Mouse (Mus musculus) T-cell, adult 2 months (primary cell): Measurements from ENCODE around the gene Nol9.

Source experiments
- DNase-seq: peaks from one replicate; pipeline ENCODE4 v3.0.0; 2022; ENCODE audit warnings: low spot score

Gene Nol9

GRCm38 (mm10) chr4:152062390-152063110 is 23.4 kb downstream of the Nol9 start:
- no peak for DNase-seq

DNA sequence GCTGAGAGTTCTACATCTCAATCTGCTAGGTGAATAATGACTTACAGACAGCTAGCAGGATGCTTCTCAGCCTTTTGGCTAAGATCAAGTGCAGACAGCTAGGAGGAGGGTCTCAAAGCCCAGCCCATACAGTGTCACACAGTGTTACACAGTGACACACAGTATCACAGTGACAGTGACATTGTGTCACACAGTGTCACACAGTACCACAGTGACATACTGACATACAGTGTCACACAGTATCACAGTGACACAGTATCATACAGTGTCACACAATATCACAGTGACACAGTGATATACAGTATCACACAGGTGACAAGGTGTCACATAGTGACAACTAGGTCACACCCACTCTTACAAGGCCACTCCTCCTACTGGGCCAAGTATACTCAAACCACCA is 28.2 kb downstream of the Nol9 start:
- DNase-seq = no peak

GRCm38 (mm10) chr4:152068166-152068724 is 29.1 kb downstream of the Nol9 start:
- no peak for DNase-seq

DNA sequence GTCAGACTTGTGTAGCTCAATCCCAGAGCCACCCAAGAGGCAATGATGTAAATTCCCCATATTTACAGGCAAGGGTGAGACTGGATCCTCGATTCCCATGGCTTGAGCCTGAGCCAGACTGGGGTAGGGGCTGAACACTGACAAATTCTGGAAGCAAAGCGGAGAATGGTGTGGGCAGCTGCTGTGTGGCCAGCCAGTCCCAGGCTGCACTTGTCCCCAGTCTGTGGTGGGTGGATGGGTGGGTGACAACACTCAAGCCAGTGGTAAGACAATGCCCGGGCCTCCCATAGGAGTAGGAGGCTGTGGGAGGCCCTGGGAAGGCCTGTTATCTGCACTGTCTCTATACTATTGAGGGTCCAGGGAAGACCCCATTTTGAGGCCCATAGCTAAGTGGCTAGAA is 30.1 kb downstream of the Nol9 start:
- DNase-seq = no peak

DNA sequence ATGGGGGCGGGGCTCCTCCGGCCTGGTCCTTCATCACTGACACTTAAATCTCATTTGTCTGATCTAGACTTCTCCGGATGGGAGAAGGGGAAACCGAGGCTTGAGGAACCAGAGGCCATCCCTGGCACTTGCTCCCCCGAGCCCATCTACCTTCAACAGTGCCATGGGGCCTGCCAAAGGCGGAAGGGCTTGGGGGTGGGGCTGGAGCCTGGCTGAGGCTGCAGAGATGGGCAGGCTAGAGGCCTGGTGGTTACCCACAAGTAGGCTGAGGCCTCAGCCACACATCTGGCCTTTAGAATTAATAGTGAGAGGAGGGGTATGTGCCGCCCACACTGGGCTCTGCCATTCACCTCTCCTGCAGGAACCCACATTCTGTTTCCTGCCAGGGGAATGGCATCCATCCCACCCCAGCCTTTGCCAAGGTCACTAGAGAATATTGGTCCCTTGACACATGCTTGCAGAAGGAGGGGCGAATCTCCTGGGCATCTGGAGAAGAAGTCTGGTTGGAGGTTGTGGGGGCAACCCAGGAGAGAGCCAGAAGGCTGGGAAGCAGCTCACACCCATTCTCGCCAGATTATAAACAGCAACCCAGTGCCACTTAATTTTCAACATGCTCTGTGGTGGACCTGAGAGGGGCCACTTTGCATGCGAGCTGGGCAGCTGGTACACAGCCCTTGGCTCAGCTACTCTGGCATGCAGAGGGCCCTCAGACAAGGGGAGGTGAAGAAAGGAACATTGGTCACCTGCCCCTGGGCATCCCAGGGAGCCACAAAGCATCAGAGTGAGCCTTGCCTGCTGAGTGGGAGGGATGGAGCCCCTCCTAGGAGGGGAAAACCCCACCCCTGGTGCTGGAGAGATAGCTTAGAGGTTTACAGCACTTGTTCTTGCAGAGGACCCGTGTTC is 31.6 kb downstream of the Nol9 start:
- no peak for DNase-seq

- no peak for DNase-seq
Measured at GRCm38 (mm10) chr4:152072121-152072601, 33.0 kb downstream of the Nol9 start, which contains the start of gene Plekhg5. Gene Plekhg5, plus strand, starts transcription at chr4:152072498.

DNA sequence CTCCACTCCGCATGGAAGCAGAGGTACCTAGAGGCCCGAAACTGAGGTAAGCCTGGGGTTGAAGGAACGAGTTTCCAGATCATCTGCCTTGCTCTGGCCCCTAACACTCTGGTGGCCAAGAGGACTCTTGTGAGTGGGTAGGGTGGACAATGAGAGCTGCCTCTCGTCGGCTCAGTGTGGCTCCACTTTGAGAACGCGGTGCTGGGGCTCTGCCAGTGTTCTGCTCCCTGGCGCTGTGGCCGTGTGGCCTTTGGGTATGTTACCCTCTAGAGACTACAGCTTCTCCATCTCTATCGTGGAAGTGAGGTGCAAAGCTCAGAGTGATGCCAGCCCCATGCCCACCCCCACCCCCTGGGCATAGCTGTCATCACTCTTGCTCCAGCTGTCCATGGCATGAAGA is 33.5 kb downstream of the Nol9 start:
- no peak for DNase-seq

GRCm38 (mm10) chr4:152073715-152074114 is 34.6 kb downstream of the Nol9 start:
- DNase-seq = no peak

DNA sequence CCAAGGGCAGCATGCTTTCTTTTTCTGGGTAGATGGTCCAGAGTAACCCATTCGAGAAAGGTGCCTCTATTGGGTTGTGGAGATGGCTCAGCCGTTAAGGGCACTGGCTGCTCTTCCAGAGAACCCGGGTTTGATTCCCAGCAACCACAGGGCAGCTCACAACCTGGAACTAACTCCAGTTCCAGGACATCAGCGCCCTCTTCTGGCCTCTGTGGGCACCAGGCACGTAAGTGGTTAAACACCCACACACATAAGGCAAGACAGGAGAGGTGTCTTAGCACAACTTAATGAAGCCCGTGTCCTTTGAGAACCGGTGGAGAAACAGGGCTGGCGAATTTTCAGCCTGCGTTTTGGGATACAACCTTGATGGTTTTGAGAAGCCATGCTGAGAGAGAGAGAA is 35.4 kb downstream of the Nol9 start:
- no peak for DNase-seq

- no peak for DNase-seq
Measured at GRCm38 (mm10) chr4:152077191-152077590, 38.1 kb downstream of the Nol9 start.

- no peak for DNase-seq
Measured at GRCm38 (mm10) chr4:152078105-152078530, 39.0 kb downstream of the Nol9 start.

DNA sequence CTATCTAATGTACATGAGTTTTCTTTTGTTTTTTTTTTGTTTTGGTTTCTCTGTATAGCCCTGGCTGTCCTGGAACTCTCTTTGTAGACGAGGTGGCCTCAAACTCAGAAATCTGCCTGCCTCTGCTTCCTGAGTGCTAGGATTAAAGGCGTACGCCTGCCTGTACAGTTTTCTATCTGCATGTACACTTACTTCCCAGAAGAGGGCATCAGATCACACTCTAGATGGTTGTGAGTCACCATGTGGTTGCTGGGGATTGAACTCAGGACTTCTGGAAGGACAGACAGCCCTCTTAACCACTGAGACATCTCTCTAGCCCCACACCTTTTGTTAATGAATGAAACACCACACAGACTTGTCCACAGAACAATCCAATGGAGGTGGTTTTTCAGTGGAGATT is 40.1 kb downstream of the Nol9 start:
- DNase-seq = no peak

DNA sequence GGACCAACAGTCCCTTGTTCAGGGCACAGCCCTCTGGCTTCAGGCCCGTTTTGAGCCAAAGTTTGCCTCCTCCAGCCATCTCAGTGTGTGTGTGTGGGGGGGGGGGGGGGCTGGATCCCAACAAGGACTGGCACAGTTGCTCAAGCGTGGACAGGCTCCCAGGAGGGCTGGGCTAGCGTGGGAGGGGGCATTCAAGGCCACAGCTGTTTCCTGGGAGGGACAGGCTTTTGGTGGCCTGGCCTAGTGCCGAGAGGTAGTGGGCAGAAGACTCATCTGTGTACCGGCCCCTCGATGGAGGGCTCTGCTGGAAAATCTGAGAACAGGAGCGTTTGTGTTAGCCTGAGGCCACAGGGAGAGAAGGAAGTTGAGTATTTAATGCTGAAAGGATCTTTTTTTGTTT is 40.8 kb downstream of the Nol9 start:
- DNase-seq = no peak

- no peak for DNase-seq
Measured at GRCm38 (mm10) chr4:152083611-152084220, 44.6 kb downstream of the Nol9 start.

- DNase-seq = no peak
Measured at GRCm38 (mm10) chr4:152084616-152085015, 45.5 kb downstream of the Nol9 start.

DNA sequence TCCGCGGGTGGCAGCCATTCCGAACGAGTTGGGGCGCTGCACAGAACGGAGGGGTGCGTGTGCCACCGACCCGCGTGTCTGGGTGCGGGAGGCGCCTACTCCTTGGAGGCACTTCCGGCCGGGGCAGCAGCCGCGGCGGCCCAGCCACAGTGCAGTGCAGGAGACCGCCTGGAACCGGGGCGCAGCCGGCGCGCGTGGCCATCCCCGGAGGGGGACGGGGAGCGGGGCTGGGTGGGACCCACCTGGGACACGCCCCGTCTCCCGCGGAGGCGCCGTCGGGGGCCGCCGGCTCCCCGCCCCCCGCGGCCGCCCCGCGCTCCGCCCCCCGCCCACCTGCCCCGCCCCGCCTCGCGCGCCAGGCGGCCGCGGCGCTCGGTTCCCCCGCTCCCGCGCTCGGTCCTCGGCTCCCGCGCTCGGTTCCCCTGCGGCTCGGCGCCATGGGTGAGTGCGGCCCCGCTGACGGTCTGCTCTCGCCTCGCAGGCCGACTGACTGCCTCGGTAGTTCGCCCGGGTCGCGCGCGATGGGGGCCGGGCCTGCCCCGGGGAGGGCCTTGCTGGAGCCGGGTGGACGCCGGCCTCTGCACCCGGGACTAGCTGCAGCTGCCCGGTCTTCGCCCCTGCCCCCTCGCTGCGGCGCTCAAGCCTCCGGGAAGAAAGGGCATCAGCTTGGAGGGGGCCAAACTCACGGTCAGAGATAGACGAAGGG is 47.5 kb downstream of the Nol9 start:
- DNase-seq = peak; percentile 47

DNA sequence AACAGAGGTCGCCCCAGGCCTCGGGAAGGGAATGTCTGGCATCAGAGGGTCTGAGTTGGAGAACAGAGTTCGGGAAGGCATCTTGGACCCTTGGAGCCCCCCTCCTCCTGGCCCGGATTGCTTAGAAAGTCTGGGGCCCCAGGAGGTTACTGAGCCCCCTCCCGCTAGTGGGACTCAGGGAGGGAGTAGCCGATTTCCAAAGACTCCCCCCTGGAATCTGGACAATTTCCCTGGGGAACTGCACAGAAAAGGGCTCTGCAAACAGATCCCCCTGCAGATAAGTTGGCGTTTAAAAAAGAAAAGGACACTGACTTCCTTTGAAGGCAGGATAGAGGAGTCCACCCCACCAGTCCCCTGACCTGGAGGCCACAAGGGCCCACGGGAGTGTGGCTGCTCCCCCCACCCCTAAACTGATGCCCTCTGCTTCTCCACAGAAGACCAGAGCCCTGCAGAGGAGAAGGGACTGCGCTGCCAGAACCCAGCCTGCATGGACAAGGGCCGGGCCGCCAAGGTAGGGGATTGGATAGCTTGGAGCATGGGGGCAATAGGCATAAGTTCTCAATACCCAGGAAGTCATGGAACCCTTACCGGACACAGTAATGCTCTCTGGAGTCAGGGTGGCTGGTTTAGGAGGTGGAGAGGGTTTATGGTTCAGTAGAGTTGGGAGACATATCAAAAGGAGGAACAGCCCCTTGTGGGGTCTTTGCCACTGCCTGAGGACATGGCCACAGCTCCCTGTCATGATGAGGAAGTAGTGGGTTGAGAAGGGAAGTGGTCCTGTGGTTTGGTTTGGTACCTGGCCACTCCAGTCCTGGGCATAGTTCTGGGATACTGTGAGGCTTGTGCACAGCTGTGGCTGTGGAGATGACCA is 48.3 kb downstream of the Nol9 start:
- no peak for DNase-seq

DNA sequence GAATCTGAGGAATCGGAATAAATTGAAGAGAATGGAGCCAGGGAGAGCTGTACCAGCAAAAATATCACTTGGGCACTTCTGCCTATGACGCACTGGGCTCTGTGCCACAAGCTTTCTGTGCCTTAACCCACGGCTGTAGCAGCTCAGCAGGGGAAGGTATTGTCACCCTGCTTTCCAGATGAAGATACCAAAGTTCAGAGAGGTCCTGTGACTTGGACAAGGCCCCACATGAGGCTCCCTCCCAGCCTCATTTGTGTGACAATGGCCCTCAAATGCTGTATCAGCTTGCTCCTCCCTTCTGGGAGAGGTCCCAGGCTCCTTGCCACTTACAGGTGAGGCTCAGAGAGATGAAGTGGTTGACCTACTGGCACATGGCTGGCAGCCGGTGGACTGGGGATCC is 49.0 kb downstream of the Nol9 start:
- no peak for DNase-seq

DNA sequence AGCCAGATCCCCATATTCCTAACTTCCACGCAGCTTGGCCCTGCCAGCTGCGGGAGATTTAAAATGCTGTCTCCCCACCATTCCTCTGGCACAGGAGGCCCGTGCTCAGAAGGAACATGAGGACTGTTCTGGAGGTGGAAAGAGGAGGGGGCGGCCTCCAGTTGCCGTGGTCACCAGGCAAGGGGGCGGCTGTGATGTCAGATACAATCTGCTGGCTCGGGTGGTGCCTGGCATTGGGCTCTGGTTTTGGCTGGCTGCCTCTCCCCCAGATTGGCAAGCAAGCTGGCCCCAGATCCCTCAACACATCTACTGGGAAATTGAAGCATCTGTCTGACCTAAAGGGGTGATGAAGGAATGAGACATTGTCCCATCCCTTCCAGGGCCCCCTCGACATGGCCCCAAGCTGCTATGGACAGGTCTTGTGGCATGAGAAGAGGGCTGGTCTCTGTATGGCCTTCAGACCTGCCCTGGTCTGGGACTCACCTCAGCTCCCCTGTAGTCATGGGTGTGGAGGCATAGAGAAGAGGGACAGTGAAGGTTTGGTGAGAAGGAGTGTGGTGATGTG is 49.5 kb downstream of the Nol9 start:
- DNase-seq = no peak

- DNase-seq = no peak
Measured at GRCm38 (mm10) chr4:152090191-152090590, 51.1 kb downstream of the Nol9 start.
